Mouse (Mus musculus) midbrain, embryonic 12.5 days (tissue): ENCODE data around the gene Lsm14b. TPM values are rescaled to one million over a fixed set of nuclear protein-coding genes. Genes with fewer than 3 reads are reported as not detected.

Experiments
- ATAC-seq: fragments of 200-750 bp; cut with Nextera tagmentation; 2 replicates; pipeline ENCODE4 v1.8.0; 2017; ENCODE audit warnings: low read depth, moderate TSS enrichment, moderate library complexity; ENCODE audit not compliant: low FRiP score
- H3K27ac ChIP-seq: fragments of 300-500 bp; sonication (generic); replicated peaks from 2 replicates; pipeline ENCODE4 v1.5.1; 2016; ENCODE audit warnings: mild to moderate bottlenecking
- H3K27me3 ChIP-seq: fragments of 300-500 bp; sonication (generic); 2 replicates; pipeline ENCODE4 v1.6.1; 2016; ENCODE audit warnings: mild to moderate bottlenecking
- H3K36me3 ChIP-seq: fragments of 300-500 bp; sonication (generic); 2 replicates; pipeline ENCODE4 v1.6.1; 2016
- H3K4me1 ChIP-seq: fragments of 300-500 bp; sonication (generic); 2 replicates; pipeline ENCODE4 v1.6.1; 2016
- H3K4me2 ChIP-seq: fragments of 300-500 bp; sonication (generic); replicated peaks from 2 replicates; pipeline ENCODE4 v1.6.1; 2016; ENCODE audit warnings: mild to moderate bottlenecking, moderate library complexity
- H3K4me3 ChIP-seq: fragments of 300-500 bp; sonication (generic); 2 replicates; pipeline ENCODE4 v1.5.1; 2016; ENCODE audit warnings: mild to moderate bottlenecking
- H3K9ac ChIP-seq: fragments of 300-500 bp; sonication (generic); replicated peaks from 2 replicates; pipeline ENCODE4 v1.6.1; 2016; ENCODE audit warnings: mild to moderate bottlenecking, moderate library complexity
- H3K9me3 ChIP-seq: fragments of 300-500 bp; sonication (generic); 2 replicates; pipeline ENCODE4 v1.6.1; 2016; ENCODE audit warnings: mild to moderate bottlenecking
- WGBS: fragments of 180-500 bp; shearing (Covaris S2); methylation state at CpG from one replicate; pipeline ENCODE4 v1.1.7; 2016; 5-methylcytosine and 5-hydroxymethylcytosine counted together
- polyA plus RNA-seq: library from polyadenylated mRNA; unstranded; fragments of >200 nt; fragmentation: Nextera tagmentation; extraction: Ambion mirVana; gene quantifications from 2 replicates; pipeline ENCODE4 v1.2.1, GENCODE M21; 2016

The Lsm14b gene
- polyA plus RNA-seq, 1 experiment from 2014 or later: 16.9 TPM

GRCm38 (mm10) chr2:180070481-180071453 is 46.0 kb downstream of the Lsm14b start, which contains the start of gene Mtg2:
Mtg2 (plus strand) TSS chr2:180070588.
- 6% methylated on average over 58 of the region's 58 CpGs for WGBS
- no peaks in the 10 kb centered on the region for H3K9me3 ChIP-seq
- H3K27me3 ChIP-seq: no peaks in the 10 kb centered on the region
- peak; percentile 96 for ATAC-seq
- peak within 1 kb of the TSS; percentile 79 for H3K27ac ChIP-seq
- peak within 1 kb of the TSS; percentile 83 for H3K4me2 ChIP-seq
- peak within 1 kb of the TSS; percentile 67 for H3K4me3 ChIP-seq
- peaks cover 26% of the 10 kb centered on the region for H3K36me3 ChIP-seq
- peaks cover 11% of the 10 kb centered on the region for H3K4me1 ChIP-seq
- H3K9ac ChIP-seq: peak within 1 kb of the TSS; percentile 82

DNA sequence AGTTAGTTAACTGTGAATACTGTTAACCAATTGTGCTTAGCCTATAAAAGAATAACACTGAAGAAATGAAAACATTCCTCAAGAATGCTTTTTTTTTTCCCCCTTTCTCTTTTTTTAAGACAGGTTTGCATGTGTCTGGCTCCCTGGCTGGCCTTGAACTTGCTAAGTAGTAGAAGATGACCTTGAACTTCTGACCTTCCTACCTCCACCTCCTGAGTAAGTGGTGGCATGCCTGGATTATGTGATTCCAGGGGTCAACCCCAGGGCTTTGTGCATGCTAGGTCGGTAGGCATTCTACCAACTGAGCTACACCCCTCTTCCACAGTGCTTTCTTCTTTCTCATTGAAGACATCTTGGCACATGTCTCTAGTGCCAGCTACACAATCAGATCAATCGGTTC is 46.9 kb downstream of the Lsm14b start:
- WGBS: 83% methylated on average over 2 of the region's 2 CpGs
- no peak overlapping the region for H3K9ac ChIP-seq
- no peaks in the 10 kb centered on the region for H3K27me3 ChIP-seq
- H3K4me3 ChIP-seq: no peak overlapping the region
- ATAC-seq: no peak
- H3K9me3 ChIP-seq: no peaks in the 10 kb centered on the region
- H3K4me1 ChIP-seq: peaks cover 11% of the 10 kb centered on the region
- peaks cover 26% of the 10 kb centered on the region for H3K36me3 ChIP-seq
- H3K4me2 ChIP-seq: no peak overlapping the region
- H3K27ac ChIP-seq: no peak overlapping the region

DNA sequence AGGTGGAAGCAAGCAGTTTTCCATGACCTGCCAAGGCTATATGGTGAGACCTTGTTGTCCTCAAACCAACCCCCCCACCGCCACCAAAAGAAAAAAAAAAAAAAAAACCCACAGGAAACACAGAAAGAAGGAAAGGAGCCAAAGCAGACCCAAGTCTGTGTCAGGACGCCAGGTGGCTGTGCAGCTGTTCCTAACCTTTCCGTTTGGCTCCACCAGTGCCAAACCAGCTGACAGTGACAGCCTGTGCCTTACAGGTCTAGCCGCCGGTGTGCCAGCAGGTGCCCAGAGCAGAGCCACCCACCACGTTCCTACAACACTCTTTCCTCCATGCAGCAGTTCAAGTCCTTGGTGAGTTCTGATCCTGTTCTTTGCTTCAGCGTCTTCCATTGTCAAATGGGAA is 48.1 kb downstream of the Lsm14b start:
- no peaks in the 10 kb centered on the region for H3K9me3 ChIP-seq
- H3K27me3 ChIP-seq: no peaks in the 10 kb centered on the region
- no peak overlapping the region for H3K4me2 ChIP-seq
- H3K9ac ChIP-seq: no peak overlapping the region
- no peak for ATAC-seq
- H3K4me3 ChIP-seq: no peak overlapping the region
- WGBS: 91% methylated on average over 7 of the region's 7 CpGs
- H3K27ac ChIP-seq: no peak overlapping the region
- peaks cover 25% of the 10 kb centered on the region for H3K36me3 ChIP-seq
- peaks cover 11% of the 10 kb centered on the region for H3K4me1 ChIP-seq

DNA sequence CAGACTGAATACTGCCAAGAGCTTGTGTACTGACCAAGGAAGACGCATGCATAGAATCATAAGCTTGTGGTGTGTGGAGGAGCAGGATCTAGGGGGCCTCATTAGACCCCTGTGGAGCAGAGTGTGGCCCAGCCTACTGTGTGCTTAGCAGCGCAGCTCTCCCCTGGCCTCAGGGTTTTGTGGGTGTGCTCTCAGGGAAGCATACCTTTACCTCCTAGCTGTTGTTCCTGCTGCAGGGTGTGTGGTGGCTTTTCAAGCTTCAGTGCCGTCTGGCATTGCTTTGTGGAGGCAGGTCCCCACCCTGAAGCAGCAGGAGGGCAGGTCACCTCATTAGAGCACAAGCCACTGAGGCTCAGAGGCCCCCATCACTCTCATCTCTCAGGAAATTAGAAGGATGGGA is 52.8 kb downstream of the Lsm14b start:
- Histone ChIP-seq H3K4me1 (no peaks in the 10 kb centered on the region), H3K9me3 (no peaks in the 10 kb centered on the region), H3K4me2 (no peak overlapping the region), H3K9ac (no peak overlapping the region), H3K27ac (no peak overlapping the region), H3K36me3 (peaks cover 48% of the 10 kb centered on the region), H3K27me3 (no peaks in the 10 kb centered on the region), H3K4me3 (no peak overlapping the region)
- 71% methylated on average over 3 of the region's 3 CpGs for WGBS
- no peak for ATAC-seq

GRCm38 (mm10) chr2:180080680-180081079 is 55.9 kb downstream of the Lsm14b start:
- Histone ChIP-seq H3K27ac (no peak overlapping the region), H3K4me1 (no peaks in the 10 kb centered on the region), H3K9ac (no peak overlapping the region), H3K4me2 (no peak overlapping the region), H3K36me3 (peaks cover 69% of the 10 kb centered on the region), H3K4me3 (no peak overlapping the region), H3K9me3 (no peaks in the 10 kb centered on the region), H3K27me3 (no peaks in the 10 kb centered on the region)
- no peak for ATAC-seq
- WGBS: 96% methylated on average over 8 of the region's 8 CpGs

GRCm38 (mm10) chr2:180083063-180083462 is 58.3 kb downstream of the Lsm14b start:
- Histone ChIP-seq H3K27me3 (no peaks in the 10 kb centered on the region), H3K36me3 (peaks cover 68% of the 10 kb centered on the region), H3K9ac (no peak overlapping the region), H3K27ac (no peak overlapping the region), H3K4me2 (no peak overlapping the region), H3K9me3 (no peaks in the 10 kb centered on the region), H3K4me3 (no peak overlapping the region), H3K4me1 (peaks cover 6% of the 10 kb centered on the region; the same call in 1 of the 2 replicates)
- ATAC-seq: no peak
- WGBS: 95% methylated on average over 10 of the region's 10 CpGs

DNA sequence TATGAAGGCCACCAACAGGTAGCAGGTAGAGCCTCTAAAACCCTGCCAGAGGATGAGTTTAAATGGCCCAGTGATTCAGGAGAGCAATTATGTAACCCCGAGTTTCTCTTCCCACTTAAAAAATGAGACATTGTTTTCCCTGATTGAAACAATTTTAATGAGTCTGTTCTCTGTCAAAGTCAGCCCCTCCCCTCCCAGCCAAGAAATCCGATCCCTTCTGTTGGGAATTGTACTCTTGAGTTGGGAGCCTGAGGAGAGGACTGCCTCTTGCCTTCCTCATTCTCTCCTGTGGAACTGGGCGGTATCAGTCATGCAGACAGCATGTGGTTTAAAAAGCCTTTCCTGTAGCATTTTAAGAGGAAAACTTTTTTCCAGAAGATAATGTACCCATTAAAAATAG is 59.8 kb downstream of the Lsm14b start:
- no peak overlapping the region for H3K27ac ChIP-seq
- no peak for ATAC-seq
- H3K4me3 ChIP-seq: no peak overlapping the region
- WGBS: 47% methylated on average over 3 of the region's 3 CpGs
- H3K9me3 ChIP-seq: no peaks in the 10 kb centered on the region
- no peak overlapping the region for H3K4me2 ChIP-seq
- peaks cover 6% of the 10 kb centered on the region; the same call in 1 of the 2 replicates for H3K4me1 ChIP-seq
- H3K27me3 ChIP-seq: no peaks in the 10 kb centered on the region
- H3K9ac ChIP-seq: no peak overlapping the region
- peaks cover 59% of the 10 kb centered on the region for H3K36me3 ChIP-seq

Other genes with a start within 250 kb of the Lsm14b start
- 5.0 and 5.1 TPM in 2 replicates for gene Taf4, start 48.3 kb upstream of the Lsm14b start, polyA plus RNA-seq
- gene Psma7, start 17.4 kb downstream of the Lsm14b start, polyA plus RNA-seq: 613 and 651 TPM in 2 replicates
- 30.2 and 32.5 TPM in 2 replicates for gene Ss18l1, start 17.5 kb downstream of the Lsm14b start, polyA plus RNA-seq
- gene Mtg2, start 45.6 kb downstream of the Lsm14b start, polyA plus RNA-seq: 31.8 and 35.0 TPM in 2 replicates
- gene Hrh3, start 79.5 kb downstream of the Lsm14b start, polyA plus RNA-seq: 4.1 and 4.8 TPM in 2 replicates
- gene Osbpl2, start 94.3 kb downstream of the Lsm14b start, polyA plus RNA-seq: 52.7 and 52.8 TPM in 2 replicates
- gene Adrm1, start 146.5 kb downstream of the Lsm14b start, polyA plus RNA-seq: 214 and 217 TPM in 2 replicates
- gene Lama5, start 200.9 kb downstream of the Lsm14b start, polyA plus RNA-seq: 1.7 and 3.2 TPM in 2 replicates
- 393 and 434 TPM in 2 replicates for gene Rps21, start 232.4 kb downstream of the Lsm14b start, polyA plus RNA-seq
- 22.3 and 26.5 TPM in 2 replicates for gene Cables2, start 248.5 kb downstream of the Lsm14b start, polyA plus RNA-seq